Mouse (Mus musculus) heart, postnatal 0 days (tissue): Measurements from ENCODE around the gene Tuba8.

Source experiments
- CTCF ChIP-seq: IDR thresholded peaks from 2 replicates; pipeline ENCODE4 v1.5.1; 2016; ENCODE audit warnings: antibody characterized with exemption, control low read depth, low read depth
- EP300 ChIP-seq: IDR thresholded peaks from 2 replicates; pipeline ENCODE4 v1.6.1; 2016; ENCODE audit warnings: antibody characterized with exemption, low read depth

- TF ChIP-seq CTCF, result no peak
- no peak for TF ChIP-seq EP300
These were observed 34.3 kb upstream of the Tuba8 start for GRCm38 (mm10) chr6:121176011-121176730.
